Mouse (Mus musculus) MEL (cell line): ENCODE measurements around the gene Lgi2. TPM values are rescaled to one million over a fixed set of nuclear protein-coding genes. Genes with fewer than 3 reads are reported as not detected.

Experiments used
- DNase-seq: peaks from one replicate; pipeline ENCODE4 v3.0.0; 2011; ENCODE audit warnings: low read depth, low spot score
- H3K27ac ChIP-seq: 2 replicates; pipeline ENCODE4 v1.5.1; 2012; ENCODE audit warnings: low read depth, mild to moderate bottlenecking, control low read depth, low read length, moderate library complexity; ENCODE audit not compliant: control insufficient read depth
- H3K27me3 ChIP-seq, 2 experiments: fragments of 150-350 bp in 1 of 2; sonication (generic) in 1 of 2; 2 replicates each; pipeline ENCODE4 v1.6.1; 2012; ENCODE audit warnings: low read length in 2 of 2, mild to moderate bottlenecking in 2 of 2, improper control_type of control experiment in 1 of 2, moderate library complexity in 1 of 2; ENCODE audit not compliant: insufficient read depth in 2 of 2, control insufficient read depth in 1 of 2
- H3K36me3 ChIP-seq, 2 experiments: 2 replicates each; pipeline ENCODE4 v1.6.1; 2012 to 2014; ENCODE audit warnings: low read length in 2 of 2, improper control_type of control experiment in 1 of 2, inconsistent platforms in 1 of 2, mild to moderate bottlenecking in 1 of 2; ENCODE audit not compliant: insufficient read depth in 2 of 2, control insufficient read depth in 1 of 2
- H3K4me1 ChIP-seq, 2 experiments: fragments of 150-350 bp in 1 of 2; sonication (generic) in 1 of 2; 2 replicates each; pipeline ENCODE4 v1.6.1; 2012; ENCODE audit warnings: low read length in 2 of 2, improper control_type of control experiment in 1 of 2, mild to moderate bottlenecking in 1 of 2; ENCODE audit not compliant: insufficient read depth in 2 of 2, control insufficient read depth in 1 of 2
- H3K4me3 ChIP-seq, 2 experiments: fragments of 150-350 bp in 1 of 2; sonication (generic) in 1 of 2; 2 replicates each; pipeline ENCODE4 v1.5.1; 2012; ENCODE audit warnings: low read depth in 2 of 2, low read length in 2 of 2, mild to moderate bottlenecking in 2 of 2, moderate library complexity in 2 of 2, control low read depth in 1 of 2, improper control_type of control experiment in 1 of 2; ENCODE audit not compliant: control insufficient read depth in 1 of 2, insufficient read depth in 1 of 2
- H3K79me2 ChIP-seq: 2 replicates; pipeline ENCODE4 v1.6.1; 2012; ENCODE audit warnings: mild to moderate bottlenecking, low read length, moderate library complexity; ENCODE audit not compliant: control insufficient read depth, poor library complexity, insufficient read depth
- H3K9ac ChIP-seq: 2 replicates; pipeline ENCODE4 v1.6.1; 2012; ENCODE audit warnings: low read depth, mild to moderate bottlenecking, control low read depth, low read length, moderate library complexity; ENCODE audit not compliant: control insufficient read depth, poor library complexity, severe bottlenecking
- H3K9me3 ChIP-seq: fragments of 150-350 bp; sonication (generic); replicated peaks from 2 replicates; pipeline ENCODE4 v1.6.1; 2012; ENCODE audit warnings: mild to moderate bottlenecking, low read length, improper control_type of control experiment, moderate library complexity; ENCODE audit not compliant: insufficient read depth
- CHD1 ChIP-seq: IDR thresholded peaks from 2 replicates; pipeline ENCODE4 v1.6.1; 2012; ENCODE audit warnings: low read depth, mild to moderate bottlenecking, inconsistent platforms, low read length, improper control_type of control experiment
- CTCF ChIP-seq, 3 experiments: IDR thresholded peaks in 2 of 3; conservative IDR thresholded peaks in 1 of 3; 2 replicates each; pipeline ENCODE4 v1.5.1; 2011 to 2012; ENCODE audit warnings: low read length in 3 of 3, low read depth in 2 of 3, mild to moderate bottlenecking in 2 of 3, improper control_type of control experiment in 1 of 3, inconsistent platforms in 1 of 3, mixed read lengths in 1 of 3, moderate library complexity in 1 of 3; ENCODE audit not compliant: control insufficient read depth in 1 of 3, insufficient read depth in 1 of 3, poor library complexity in 1 of 3, severe bottlenecking in 1 of 3
- EP300 ChIP-seq, 2 experiments: IDR thresholded peaks; 2 replicates each; pipeline ENCODE4 v1.6.1; 2011; ENCODE audit warnings: improper control_type of control experiment in 2 of 2, low read length in 2 of 2, low read depth in 1 of 2, mild to moderate bottlenecking in 1 of 2
- GABPA ChIP-seq: IDR thresholded peaks from 2 replicates; pipeline ENCODE4 v1.6.1; 2012; ENCODE audit warnings: low read depth, mild to moderate bottlenecking, inconsistent platforms, low read length, improper control_type of control experiment, moderate library complexity
- HCFC1 ChIP-seq: IDR thresholded peaks from 2 replicates; pipeline ENCODE4 v1.6.1; 2012; ENCODE audit warnings: low read depth, mild to moderate bottlenecking, inconsistent platforms, low read length, improper control_type of control experiment, moderate library complexity
- KAT2A ChIP-seq: conservative IDR thresholded peaks from 2 replicates; pipeline ENCODE4 v1.6.1; 2012; ENCODE audit warnings: low read depth, low read length, improper control_type of control experiment, inconsistent platforms
- MAFK ChIP-seq: IDR thresholded peaks from 2 replicates; pipeline ENCODE4 v1.6.1; 2011; ENCODE audit warnings: low read depth, mild to moderate bottlenecking, low read length, improper control_type of control experiment, borderline replicate concordance
- MAX ChIP-seq: IDR thresholded peaks from 2 replicates; pipeline ENCODE4 v1.6.1; 2011; ENCODE audit warnings: low read length, improper control_type of control experiment
- MAZ ChIP-seq: IDR thresholded peaks from 2 replicates; pipeline ENCODE4 v1.6.1; 2012; ENCODE audit warnings: low read depth, mild to moderate bottlenecking, inconsistent platforms, low read length, improper control_type of control experiment
- MEF2A ChIP-seq: IDR thresholded peaks from 2 replicates; pipeline ENCODE4 v1.6.1; 2014; ENCODE audit warnings: low read depth, mild to moderate bottlenecking, inconsistent platforms, low read length, improper control_type of control experiment; ENCODE audit not compliant: poor library complexity, insufficient replicate concordance, severe bottlenecking; ENCODE audit errors: extremely low read depth
- MYB ChIP-seq: IDR thresholded peaks from 2 replicates; pipeline ENCODE4 v1.6.1; 2011; ENCODE audit warnings: mild to moderate bottlenecking, low read depth, low read length, improper control_type of control experiment
- MYC ChIP-seq: IDR thresholded peaks from 2 replicates; pipeline ENCODE4 v1.6.1; 2011; ENCODE audit warnings: low read depth, mild to moderate bottlenecking, low read length, improper control_type of control experiment, moderate library complexity
- POLR2A ChIP-seq, 2 experiments: IDR thresholded peaks; 2 replicates each; pipeline ENCODE4 v1.6.1; 2011 to 2012; ENCODE audit warnings: low read length in 2 of 2, mild to moderate bottlenecking in 2 of 2, control low read depth in 1 of 2, improper control_type of control experiment in 1 of 2, low read depth in 1 of 2, moderate library complexity in 1 of 2; ENCODE audit not compliant: control insufficient read depth in 1 of 2, insufficient read depth in 1 of 2, poor library complexity in 1 of 2
- POLR2AphosphoS5 ChIP-seq: IDR thresholded peaks from 2 replicates; pipeline ENCODE4 v1.6.1; 2012; ENCODE audit warnings: low read depth, borderline replicate concordance, mild to moderate bottlenecking, inconsistent platforms, low read length, moderate library complexity, mixed read lengths
- SIN3A ChIP-seq: IDR thresholded peaks from 2 replicates; pipeline ENCODE4 v1.6.1; 2012; ENCODE audit warnings: low read length, improper control_type of control experiment, inconsistent platforms
- SMC3 ChIP-seq: IDR thresholded peaks from 2 replicates; pipeline ENCODE4 v1.6.1; 2011; ENCODE audit warnings: low read depth, low read length, improper control_type of control experiment
- TAL1 ChIP-seq: IDR thresholded peaks from 2 replicates; pipeline ENCODE4 v1.6.1; 2012; ENCODE audit warnings: mild to moderate bottlenecking, inconsistent platforms, low read length, moderate library complexity, mixed read lengths
- TCF12 ChIP-seq: IDR thresholded peaks from 2 replicates; pipeline ENCODE4 v1.6.1; 2014; ENCODE audit warnings: low read depth, mild to moderate bottlenecking, inconsistent platforms, low read length, improper control_type of control experiment, moderate library complexity
- UBTF ChIP-seq: IDR thresholded peaks from 2 replicates; pipeline ENCODE4 v1.6.1; 2012; ENCODE audit warnings: low read depth, mild to moderate bottlenecking, inconsistent platforms, low read length, improper control_type of control experiment, moderate library complexity, borderline replicate concordance; ENCODE audit not compliant: insufficient read depth
- USF2 ChIP-seq, 2 experiments: IDR thresholded peaks; 2 replicates each; pipeline ENCODE4 v1.6.1; 2011 to 2012; ENCODE audit warnings: improper control_type of control experiment in 2 of 2, low read length in 2 of 2, borderline replicate concordance in 1 of 2, inconsistent platforms in 1 of 2, low read depth in 1 of 2, mild to moderate bottlenecking in 1 of 2; ENCODE audit not compliant: insufficient read depth in 1 of 2
- ZC3H11A ChIP-seq: IDR thresholded peaks from 2 replicates; pipeline ENCODE4 v1.6.1; 2012; ENCODE audit warnings: low read depth, mild to moderate bottlenecking, inconsistent platforms, low read length, improper control_type of control experiment
- ZMIZ1 ChIP-seq: IDR thresholded peaks from 2 replicates; pipeline ENCODE4 v1.6.1; 2012; ENCODE audit warnings: low read depth, mild to moderate bottlenecking, inconsistent platforms, low read length, improper control_type of control experiment, moderate library complexity
- polyA plus RNA-seq, 2 experiments: library from polyadenylated mRNA; stranded (reverse) in 1 of 2; unstranded in 1 of 2; fragments of >175 nt in 1 of 2; fragments of >200 nt in 1 of 2; gene quantifications; 2 replicates each; pipeline versions ENCODE4 v1.2.1 to v1.2.4; 2012; ENCODE audit warnings: low replicate concordance in 2 of 2, low read depth in 1 of 2; ENCODE audit not compliant: insufficient read length in 2 of 2, insufficient read depth in 1 of 2, missing spikeins in 1 of 2
- total RNA-seq: library from RNA; depleted of rRNA; stranded (reverse); fragments of 300-350 nt; gene quantifications from 2 replicates; pipeline ENCODE4 v1.2.3, GENCODE M21; 2012

Gene Lgi2
- total and polyA plus RNA-seq, 3 experiments = not detected

DNA sequence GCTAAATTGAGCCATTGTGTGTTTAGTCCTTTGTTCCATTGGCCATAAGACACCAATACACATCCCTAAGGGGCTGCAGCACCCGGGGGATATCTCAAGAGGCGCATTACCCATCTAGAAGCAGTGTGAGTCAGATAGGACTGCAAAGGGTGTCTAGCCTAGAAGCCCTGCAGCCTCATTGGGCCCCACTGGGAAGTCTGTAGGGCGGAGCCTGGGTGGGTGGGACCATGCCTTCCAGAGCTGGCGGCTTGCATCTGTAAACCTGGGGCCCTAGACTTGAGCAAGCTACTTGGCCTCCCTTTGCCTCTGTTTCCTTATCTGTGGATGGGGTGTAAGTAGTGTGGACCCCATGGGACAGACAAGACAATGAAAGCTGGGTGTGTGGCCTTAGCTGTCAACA, 48.4 kb upstream of the Lgi2 start:
- no peaks in the 10 kb centered on the region; a peak in 1 of 4 replicates for H3K27me3 ChIP-seq
- H3K4me1 ChIP-seq = no peaks in the 10 kb centered on the region
- no peak overlapping the region for H3K27ac ChIP-seq
- no peaks in the 10 kb centered on the region for H3K36me3 ChIP-seq
- no peak overlapping the region for H3K4me3 ChIP-seq
- DNase-seq = peak; percentile 13
- TF ChIP-seq MAX = no peak
- no peak for TF ChIP-seq CHD1
- TF ChIP-seq CTCF (IDR thresholded peaks at IDR 0.05 in 2 of 3, conservative IDR thresholded peaks at IDR 0.05 in 1 of 3; ENCODE audit: control insufficient read depth in 1 of 3, insufficient read depth in 1 of 3, low read depth in 2 of 3, low read length in 3 of 3, poor library complexity in 1 of 3, severe bottlenecking in 1 of 3) = no peak
- TF ChIP-seq SMC3 = no peak
- no peak for TF ChIP-seq GABPA
- no peak for TF ChIP-seq ZC3H11A
- TF ChIP-seq EP300 (IDR thresholded peaks at IDR 0.05; ENCODE audit: low read depth in 1 of 2, low read length in 2 of 2) = no peak
- H3K9ac ChIP-seq = no peak overlapping the region
- no peaks in the 10 kb centered on the region for H3K79me2 ChIP-seq
- no peaks in the 10 kb centered on the region for H3K9me3 ChIP-seq

DNA sequence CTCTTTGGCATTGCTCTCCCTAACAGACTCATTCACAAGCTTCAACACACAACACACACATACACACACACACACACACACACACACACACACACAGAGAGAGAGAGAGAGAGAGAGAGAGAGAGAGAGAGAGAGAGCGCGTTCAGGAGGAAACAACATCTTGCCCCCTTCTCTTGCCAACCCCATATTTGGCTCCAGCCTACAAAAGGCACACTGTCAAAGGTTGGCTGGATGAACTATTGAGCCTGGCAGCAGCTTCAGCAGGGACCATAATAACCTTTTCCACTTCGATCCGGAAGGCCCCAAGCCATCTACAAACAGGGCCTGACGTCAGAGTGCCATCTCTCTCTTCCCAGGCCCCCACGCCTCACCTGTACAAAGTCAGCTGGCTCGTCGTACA, 46.5 kb upstream of the Lgi2 start:
- Histone ChIP-seq H3K4me3 (no peak overlapping the region), H3K9me3 (no peaks in the 10 kb centered on the region), H3K36me3 (no peaks in the 10 kb centered on the region), H3K9ac (no peak overlapping the region), H3K27ac (no peak overlapping the region), H3K27me3 (no peaks in the 10 kb centered on the region), H3K79me2 (no peaks in the 10 kb centered on the region), H3K4me1 (no peaks in the 10 kb centered on the region)
- DNase-seq = no peak
- TF ChIP-seq TCF12 (no peak), KAT2A (no peak), TAL1 (no peak), HCFC1 (no peak)

DNA sequence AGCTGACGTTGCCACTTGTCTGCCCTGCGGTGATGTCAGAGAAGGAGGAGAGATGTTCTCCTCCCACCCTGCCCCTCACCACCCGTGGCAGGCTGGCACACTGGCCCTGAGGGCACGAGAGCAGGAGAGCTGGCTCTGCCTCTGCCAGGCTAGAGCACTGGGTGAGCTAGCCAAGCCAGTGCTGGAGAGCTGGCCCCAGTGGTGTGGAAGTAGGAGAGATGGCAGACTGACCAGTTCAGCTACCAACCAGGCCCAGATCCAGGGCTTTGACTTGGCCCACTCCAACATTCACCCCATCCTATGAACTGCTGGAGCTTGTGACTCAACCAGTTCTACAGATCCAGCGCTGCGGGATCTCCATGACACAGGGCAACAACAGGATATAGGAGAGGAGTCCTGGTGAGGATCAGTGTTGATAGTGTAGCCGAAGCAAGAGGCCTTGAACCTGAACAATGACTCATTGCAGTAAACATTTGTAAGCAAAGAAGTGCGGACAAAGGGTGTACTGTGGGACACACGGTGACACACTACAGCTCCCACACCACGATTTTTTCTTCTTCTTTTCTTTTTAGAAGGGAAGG, 45.1 kb upstream of the Lgi2 start:
- TF ChIP-seq POLR2AphosphoS5 (no peak), ZMIZ1 (no peak), POLR2A (IDR thresholded peaks at IDR 0.05; ENCODE audit: control insufficient read depth in 1 of 2, insufficient read depth in 1 of 2, low read depth in 1 of 2, low read length in 2 of 2, poor library complexity in 1 of 2) (no peak), SMC3 (no peak), MAFK (no peak), MYB (no peak), MEF2A (no peak), SIN3A (no peak), UBTF (no peak), MAZ (no peak), MAX (no peak), USF2 (IDR thresholded peaks at IDR 0.05; ENCODE audit: borderline replicate concordance in 1 of 2, insufficient read depth in 1 of 2, low read depth in 1 of 2, low read length in 2 of 2) (no peak), HCFC1 (no peak), CTCF (IDR thresholded peaks at IDR 0.05 in 2 of 3, conservative IDR thresholded peaks at IDR 0.05 in 1 of 3; ENCODE audit: control insufficient read depth in 1 of 3, insufficient read depth in 1 of 3, low read depth in 2 of 3, low read length in 3 of 3, poor library complexity in 1 of 3, severe bottlenecking in 1 of 3) (no peak), MYC (no peak)
- no peaks in the 10 kb centered on the region for H3K27me3 ChIP-seq

More for the DNA sequence above, 45.1 kb upstream of the Lgi2 start:
- H3K4me1 ChIP-seq = no peaks in the 10 kb centered on the region
- H3K79me2 ChIP-seq = no peaks in the 10 kb centered on the region
- H3K27ac ChIP-seq = no peak overlapping the region
- no peak overlapping the region for H3K4me3 ChIP-seq
- DNase-seq = no peak
- H3K36me3 ChIP-seq = no peaks in the 10 kb centered on the region
- H3K9me3 ChIP-seq = no peaks in the 10 kb centered on the region
- no peak overlapping the region for H3K9ac ChIP-seq
